Comparison of ENCODE assay signal across 8 mouse cellular contexts in genomic region chr19:47910117-47910618, GRCm38 (mm10). TPM values are rescaled to one million over a fixed set of nuclear protein-coding genes. Genes with fewer than 3 reads are reported as not detected.
DNase-seq lines count a peak whose midpoint lies in the region; ATAC-seq and TF ChIP-seq lines count a peak whose summit lies in the region.

No protein-coding gene starts in this region.

- H3K4me3 ChIP-seq in heart, embryonic 11.5 days (ENCODE audit: low read depth, low read length): no peak overlapping the region
- peak overlapping the region; percentile 54 for H3K4me3 ChIP-seq in bone marrow, adult 2 months (replicated peaks; ENCODE audit: control insufficient read depth, low read depth, low read length)
- H3K4me3 ChIP-seq in midbrain, embryonic 16.5 days (ENCODE audit: low read depth, low read length): no peak overlapping the region
- H3K4me3 ChIP-seq in gastrocnemius, adult 2 months: no peak overlapping the region

- no peak overlapping the region; the same call in 1 of the 2 replicates for H3K9ac ChIP-seq in heart, embryonic 11.5 days (ENCODE audit: low read depth, low read length)
- H3K9ac ChIP-seq in midbrain, embryonic 16.5 days (ENCODE audit: low read depth, low read length): 0 out of 2 replicates have a peak overlapping the region, but pooled peaks have one; percentile 63

- TF ChIP-seq POLR2A in bone marrow, adult 2 months (IDR thresholded peaks at IDR 0.05; ENCODE audit: borderline replicate concordance, control insufficient read depth, low read depth, low read length): no peak

- H3K4me2 ChIP-seq in heart, embryonic 11.5 days: peak overlapping the region; percentile 50; the same call in 1 of the 2 replicates
- peak overlapping the region; percentile 58; the same call in 1 of the 2 replicates for H3K4me2 ChIP-seq in midbrain, embryonic 16.5 days (ENCODE audit: low read length)

- H3K9me3 ChIP-seq in heart, embryonic 11.5 days (replicated peaks; ENCODE audit: control insufficient read depth, low read length): no peaks in the 10 kb centered on the region
- no peaks in the 10 kb centered on the region for H3K9me3 ChIP-seq in midbrain, embryonic 16.5 days (replicated peaks; ENCODE audit: control insufficient read depth, low read length, poor library complexity, severe bottlenecking)

- no peak for ATAC-seq in heart, embryonic 11.5 days (replicated peaks; ENCODE audit: insufficient number of reproducible peaks, low FRiP score, low TSS enrichment)
- ATAC-seq in midbrain, embryonic 16.5 days: no peak

- H3K27ac ChIP-seq in heart, embryonic 11.5 days (ENCODE audit: low read depth, low read length): peak overlapping the region; percentile 24; the same call in 1 of the 2 replicates
- H3K27ac ChIP-seq in bone marrow, adult 2 months (ENCODE audit: control insufficient read depth, insufficient read depth, low read depth, low read length, poor library complexity): peak overlapping the region; percentile 91
- H3K27ac ChIP-seq in midbrain, embryonic 16.5 days (ENCODE audit: low read length): peak overlapping the region; percentile 84
- no peak overlapping the region for H3K27ac ChIP-seq in gastrocnemius, adult 2 months

- no peak for DNase-seq in heart, adult 11 months
- peak; percentile 74 for DNase-seq in induced T-regulatory cell, adult 2 months (ENCODE audit: low read depth)
- DNase-seq in embryo, embryonic 9.5 days (ENCODE audit: extremely low spot score): no peak
- no peak for DNase-seq in gastrocnemius, adult 2 months
- DNase-seq in spleen, postnatal 4 days (ENCODE audit: low spot score in 2 of 2): no peak

- H3K4me1 ChIP-seq in heart, embryonic 11.5 days (ENCODE audit: control insufficient read depth, insufficient read depth, low read length): peaks cover 30% of the 10 kb centered on the region
- peaks cover 20% of the 10 kb centered on the region for H3K4me1 ChIP-seq in bone marrow, adult 2 months (ENCODE audit: control insufficient read depth, insufficient read depth, low read length)
- peaks cover 8% of the 10 kb centered on the region for H3K4me1 ChIP-seq in midbrain, embryonic 16.5 days (ENCODE audit: control insufficient read depth, insufficient read depth, low read length)

- no peaks in the 10 kb centered on the region for H3K27me3 ChIP-seq in heart, embryonic 11.5 days (ENCODE audit: control insufficient read depth, insufficient read depth, low read length)
- H3K27me3 ChIP-seq in midbrain, embryonic 16.5 days (ENCODE audit: control insufficient read depth, insufficient read depth, low read depth, low read length): no peaks in the 10 kb centered on the region

- WGBS in heart, embryonic 11.5 days (ENCODE audit: insufficient replicate concordance): 27% methylated on average over 3 of the region's 4 CpGs
- 5% methylated on average over 4 of the region's 4 CpGs for WGBS in bone marrow, adult 2 months
- WGBS in midbrain, embryonic 16.5 days: 30% methylated on average over 4 of the region's 4 CpGs

- no peaks in the 10 kb centered on the region; the same call in 1 of the 2 replicates for H3K36me3 ChIP-seq in heart, embryonic 11.5 days (ENCODE audit: control insufficient read depth, insufficient read depth, low read length)
- H3K36me3 ChIP-seq in midbrain, embryonic 16.5 days (ENCODE audit: control insufficient read depth, insufficient read depth, low read length): no peaks in the 10 kb centered on the region

- TF ChIP-seq CTCF in bone marrow, adult 2 months (IDR thresholded peaks at IDR 0.05; ENCODE audit: control insufficient read depth, insufficient read depth, low read length): no peak
- no peak for TF ChIP-seq CTCF in gastrocnemius, adult 2 months (IDR thresholded peaks at IDR 0.05)

- intact Hi-C loops in gastrocnemius, adult 2 months (cut with DNase I): no loop called here

RNA-seq across cellular contexts. Expression of gene Cfap43, which starts 8.9 kb away (rescaled TPM):
- 0.08 TPM in 1 of 2 replicates, not detected in the other for polyA plus RNA-seq in heart, embryonic 11.5 days (2014; fragmentation: Nextera tagmentation; extraction: Ambion mirVana)
- polyA plus RNA-seq in bone marrow, adult 2 months (2011; ENCODE audit: insufficient read depth, insufficient read length, low replicate concordance, missing spikeins): not detected in 2 replicates
- polyA plus RNA-seq in midbrain, embryonic 16.5 days (2015; fragmentation: Nextera tagmentation; extraction: Ambion mirVana): 1.7 and 1.9 TPM in 2 replicates
- total RNA-seq in gastrocnemius, adult 2 months (2021): under 1 TPM in 1 of 2 experiments, not detected in 1; 0.11 TPM

RNA-seq across cellular contexts. Expression of gene Itprip, which starts 8.9 kb away (rescaled TPM):
- polyA plus RNA-seq in heart, embryonic 11.5 days (2014; fragmentation: Nextera tagmentation; extraction: Ambion mirVana): 13.2 and 16.9 TPM in 2 replicates
- polyA plus RNA-seq in bone marrow, adult 2 months (2011; ENCODE audit: insufficient read depth, insufficient read length, low replicate concordance, missing spikeins): 8.8 and 14.9 TPM in 2 replicates
- polyA plus RNA-seq in midbrain, embryonic 16.5 days (2015; fragmentation: Nextera tagmentation; extraction: Ambion mirVana): 3.5 and 4.3 TPM in 2 replicates
- total RNA-seq in gastrocnemius, adult 2 months (2021): under 1 TPM; 0.75 to 0.99 TPM

RNA-seq across cellular contexts. Expression of gene Cfap58, which starts 27.3 kb away (rescaled TPM):
- 0.16 and 0.18 TPM in 2 replicates for polyA plus RNA-seq in heart, embryonic 11.5 days (2014; fragmentation: Nextera tagmentation; extraction: Ambion mirVana)
- not detected in 2 replicates for polyA plus RNA-seq in bone marrow, adult 2 months (2011; ENCODE audit: insufficient read depth, insufficient read length, low replicate concordance, missing spikeins)
- polyA plus RNA-seq in midbrain, embryonic 16.5 days (2015; fragmentation: Nextera tagmentation; extraction: Ambion mirVana): 0.57 and 0.90 TPM in 2 replicates
- total RNA-seq in gastrocnemius, adult 2 months (2021): not detected

RNA-seq across cellular contexts. Expression of gene Gsto2, which starts 44.8 kb away (rescaled TPM):
- 0.82 and 1.3 TPM in 2 replicates for polyA plus RNA-seq in heart, embryonic 11.5 days (2014; fragmentation: Nextera tagmentation; extraction: Ambion mirVana)
- 2.0 TPM in 1 of 2 replicates, not detected in the other for polyA plus RNA-seq in bone marrow, adult 2 months (2011; ENCODE audit: insufficient read depth, insufficient read length, low replicate concordance, missing spikeins)
- polyA plus RNA-seq in midbrain, embryonic 16.5 days (2015; fragmentation: Nextera tagmentation; extraction: Ambion mirVana): 1.0 and 1.1 TPM in 2 replicates
- under 1 TPM; 0.51 to 0.73 TPM for total RNA-seq in gastrocnemius, adult 2 months (2021)

RNA-seq across cellular contexts. Expression of gene Gsto1, which starts 55.4 kb away (rescaled TPM):
- 82.6 and 84.0 TPM in 2 replicates for polyA plus RNA-seq in heart, embryonic 11.5 days (2014; fragmentation: Nextera tagmentation; extraction: Ambion mirVana)
- 24.8 and 34.2 TPM in 2 replicates for polyA plus RNA-seq in bone marrow, adult 2 months (2011; ENCODE audit: insufficient read depth, insufficient read length, low replicate concordance, missing spikeins)
- 150 and 155 TPM in 2 replicates for polyA plus RNA-seq in midbrain, embryonic 16.5 days (2015; fragmentation: Nextera tagmentation; extraction: Ambion mirVana)
- 10 to 100 TPM; 43.7 to 70.1 TPM for total RNA-seq in gastrocnemius, adult 2 months (2021)
